Mouse (Mus musculus): ENCODE measurements around the gene Myt1l.

Gene Myt1l

GRCm38 (mm10) chr12:29806415-29806814 lies 278.2 kb downstream of the Myt1l start:
- no peak for DNase-seq (ENCODE audit: extremely low read depth, insufficient read length, low spot score)

- DNase-seq (ENCODE audit: extremely low read depth, insufficient read length, low spot score), result no peak
Measured at GRCm38 (mm10) chr12:29809569-29810185, 281.5 kb downstream of the Myt1l start.

GRCm38 (mm10) chr12:29815466-29815865 lies 287.3 kb downstream of the Myt1l start:
- DNase-seq (ENCODE audit: extremely low read depth, insufficient read length, low spot score), result no peak

GRCm38 (mm10) chr12:29816130-29816529 lies 287.9 kb downstream of the Myt1l start:
- DNase-seq (ENCODE audit: extremely low read depth, insufficient read length, low spot score), result no peak

GRCm38 (mm10) chr12:29816761-29817160 lies 288.6 kb downstream of the Myt1l start:
- no peak for DNase-seq (ENCODE audit: extremely low read depth, insufficient read length, low spot score)

- DNase-seq (ENCODE audit: extremely low read depth, insufficient read length, low spot score), result no peak
Measured at GRCm38 (mm10) chr12:29822216-29822615, 294.0 kb downstream of the Myt1l start.

GRCm38 (mm10) chr12:29823766-29824417 lies 295.7 kb downstream of the Myt1l start:
- no peak for DNase-seq (ENCODE audit: extremely low read depth, insufficient read length, low spot score)

GRCm38 (mm10) chr12:29830571-29830970 lies 302.4 kb downstream of the Myt1l start:
- no peak for DNase-seq (ENCODE audit: extremely low read depth, insufficient read length, low spot score)

- no peak for DNase-seq (ENCODE audit: extremely low read depth, insufficient read length, low spot score)
Measured at GRCm38 (mm10) chr12:29831356-29831755, 303.2 kb downstream of the Myt1l start.

- no peak for DNase-seq (ENCODE audit: extremely low read depth, insufficient read length, low spot score)
Measured at GRCm38 (mm10) chr12:29837301-29837791, 309.2 kb downstream of the Myt1l start.

GRCm38 (mm10) chr12:29838421-29838820 lies 310.2 kb downstream of the Myt1l start:
- DNase-seq (ENCODE audit: extremely low read depth, insufficient read length, low spot score), result no peak

- DNase-seq (ENCODE audit: extremely low read depth, insufficient read length, low spot score), result no peak
Measured at GRCm38 (mm10) chr12:29849936-29850335, 321.8 kb downstream of the Myt1l start.

GRCm38 (mm10) chr12:29854151-29854585 lies 326.0 kb downstream of the Myt1l start:
- DNase-seq (ENCODE audit: extremely low read depth, insufficient read length, low spot score), result no peak

GRCm38 (mm10) chr12:29855007-29855406 lies 326.8 kb downstream of the Myt1l start:
- DNase-seq (ENCODE audit: extremely low read depth, insufficient read length, low spot score), result peak; percentile 9

- no peak for DNase-seq (ENCODE audit: extremely low read depth, insufficient read length, low spot score)
Measured at GRCm38 (mm10) chr12:29860986-29861385, 332.8 kb downstream of the Myt1l start.

- DNase-seq (ENCODE audit: extremely low read depth, insufficient read length, low spot score), result no peak
Measured at GRCm38 (mm10) chr12:29868295-29868694, 340.1 kb downstream of the Myt1l start.

GRCm38 (mm10) chr12:29868781-29869180 lies 340.6 kb downstream of the Myt1l start:
- no peak for DNase-seq (ENCODE audit: extremely low read depth, insufficient read length, low spot score)

- DNase-seq (ENCODE audit: extremely low read depth, insufficient read length, low spot score), result no peak
Measured at GRCm38 (mm10) chr12:29872156-29872815, 344.1 kb downstream of the Myt1l start.

GRCm38 (mm10) chr12:29873281-29873772 lies 345.1 kb downstream of the Myt1l start:
- no peak for DNase-seq (ENCODE audit: extremely low read depth, insufficient read length, low spot score)

- no peak for DNase-seq (ENCODE audit: extremely low read depth, insufficient read length, low spot score)
Measured at GRCm38 (mm10) chr12:29877977-29878376, 349.8 kb downstream of the Myt1l start.

- no peak for DNase-seq (ENCODE audit: extremely low read depth, insufficient read length, low spot score)
Measured at GRCm38 (mm10) chr12:29882871-29883617, 354.9 kb downstream of the Myt1l start.
